Mouse (Mus musculus) heart, adult 11 months (tissue): ENCODE measurements around the gene Snapc3.
A peak's percentile ranks its signal among the peaks of the same experiment; 100 is the strongest.
"Not testable (repeated sequence)": the region's sequence is repeated elsewhere in the genome, so short reads cannot be mapped to it uniquely, and the experiment has no call there.

ENCODE experiments used
- DNase-seq: peaks from one replicate; pipeline ENCODE4 v3.0.0; 2022

Gene Snapc3

DNA sequence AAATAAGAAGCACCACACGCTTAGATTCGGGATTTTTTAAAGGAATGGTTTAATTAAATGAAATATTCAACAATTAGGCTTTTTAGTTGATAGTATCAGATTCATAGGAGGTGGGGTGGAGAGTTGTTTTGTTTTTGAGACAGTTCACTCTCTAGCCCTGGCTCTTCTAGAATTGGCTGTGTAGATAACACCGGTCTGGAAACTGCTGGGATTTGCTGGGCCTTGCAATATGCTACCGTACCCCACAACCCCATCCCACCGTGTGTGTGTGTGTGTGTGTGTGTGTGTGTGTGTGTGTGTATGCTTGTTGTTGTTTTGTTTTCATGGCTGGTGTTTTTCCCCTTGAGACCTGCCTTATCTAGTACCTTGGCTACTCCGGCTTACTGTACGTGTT is 83.5 kb downstream of the Snapc3 start:
- DNase-seq: no peak

- no peak for DNase-seq
These were observed 92.1 kb downstream of the Snapc3 start for GRCm38 (mm10) chr4:83509600-83509999.

DNA sequence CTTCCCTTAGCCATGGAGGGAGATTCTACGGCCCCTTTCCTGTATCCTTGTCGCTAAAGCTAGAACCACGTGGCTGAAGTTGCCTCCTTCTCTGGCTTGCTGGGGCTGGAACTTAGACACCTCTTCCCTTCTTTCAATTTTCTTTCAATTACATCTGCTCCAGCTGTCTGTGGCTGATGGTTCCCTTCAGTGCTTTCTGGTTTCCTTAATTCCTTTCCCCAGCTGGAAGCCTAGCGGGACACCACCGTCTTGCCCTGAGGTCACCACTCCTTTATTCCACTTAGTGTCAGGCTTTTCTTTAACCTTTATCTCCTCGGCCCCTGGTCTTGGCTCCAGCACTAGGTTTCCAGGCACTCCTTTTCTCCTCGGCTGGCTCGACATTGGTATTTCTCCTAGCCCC is 93.6 kb downstream of the Snapc3 start:
- peak; percentile 72 for DNase-seq

- DNase-seq: peak; percentile 41
These were observed 94.7 kb downstream of the Snapc3 start for GRCm38 (mm10) chr4:83512217-83512616.

DNA sequence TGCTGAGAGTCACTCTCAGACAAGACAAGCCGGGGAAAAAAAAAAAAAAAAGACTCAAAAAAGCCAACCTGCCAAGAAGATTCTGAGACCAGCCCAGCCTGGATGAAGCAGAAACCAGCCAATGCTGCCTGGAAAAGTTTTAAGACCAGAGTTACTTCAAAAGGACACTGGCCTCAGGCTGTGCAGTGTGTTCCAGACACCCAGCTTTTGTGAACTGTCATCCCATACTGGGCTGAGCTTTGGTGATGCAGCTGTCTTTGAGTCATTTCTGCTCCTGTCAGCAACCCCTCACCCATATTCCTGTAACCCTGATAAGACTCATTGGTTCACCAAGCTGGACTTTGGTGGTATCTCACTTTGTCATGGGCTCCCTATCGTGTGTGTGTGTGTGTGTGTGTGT is 95.1 kb downstream of the Snapc3 start:
- DNase-seq: peak; percentile 81

DNA sequence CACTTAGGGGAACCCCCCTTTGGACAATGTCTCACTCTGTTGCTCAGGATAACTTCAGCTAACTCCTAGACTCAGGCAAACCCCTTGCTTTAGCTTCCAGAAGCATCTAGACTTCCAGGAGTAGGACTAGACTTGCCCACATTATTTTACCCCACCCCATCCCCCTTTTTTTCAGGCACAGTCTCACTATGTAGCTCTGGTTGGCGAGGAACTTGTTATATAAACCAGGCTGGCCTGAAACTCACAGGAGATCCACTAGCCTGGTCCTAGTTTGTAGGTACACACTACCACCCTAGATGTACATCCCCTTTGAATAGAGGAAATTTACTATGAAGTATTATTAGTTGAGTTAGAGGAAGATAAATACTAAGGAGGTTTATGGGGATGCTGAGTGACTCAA is 96.7 kb downstream of the Snapc3 start:
- DNase-seq: peak; percentile 61

DNA sequence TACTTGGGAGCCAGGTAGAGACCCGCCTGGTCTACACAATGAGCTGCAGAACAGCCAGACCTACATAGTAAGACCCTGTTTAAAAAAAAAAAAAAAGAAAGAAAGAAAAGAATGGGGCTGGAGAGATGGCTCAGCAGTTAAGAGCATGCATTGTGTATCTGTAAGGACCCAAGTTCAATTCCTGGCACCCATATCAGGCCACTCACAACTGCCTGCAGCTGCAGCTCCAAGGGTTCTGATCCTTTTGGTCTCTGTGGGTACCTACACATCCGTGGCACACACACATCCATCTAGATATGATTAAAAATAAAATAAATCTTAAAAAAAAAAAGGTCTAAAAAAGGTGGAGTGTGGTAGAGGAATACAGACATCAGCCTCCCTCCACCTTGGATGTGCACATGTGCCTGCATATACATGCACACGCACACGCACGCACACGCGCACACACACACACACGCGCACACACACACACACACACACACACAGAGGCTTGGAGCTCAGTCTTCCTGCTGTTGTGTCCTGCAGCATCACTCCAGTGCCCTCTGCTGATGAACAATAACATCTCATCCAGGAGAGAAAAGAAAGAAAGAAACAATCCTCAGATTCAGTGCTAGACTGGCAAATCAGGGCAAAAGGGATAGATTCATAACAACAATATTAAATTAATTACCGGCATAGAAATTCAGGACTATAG is 97.6 kb downstream of the Snapc3 start:
- peak; percentile 74 for DNase-seq

DNA sequence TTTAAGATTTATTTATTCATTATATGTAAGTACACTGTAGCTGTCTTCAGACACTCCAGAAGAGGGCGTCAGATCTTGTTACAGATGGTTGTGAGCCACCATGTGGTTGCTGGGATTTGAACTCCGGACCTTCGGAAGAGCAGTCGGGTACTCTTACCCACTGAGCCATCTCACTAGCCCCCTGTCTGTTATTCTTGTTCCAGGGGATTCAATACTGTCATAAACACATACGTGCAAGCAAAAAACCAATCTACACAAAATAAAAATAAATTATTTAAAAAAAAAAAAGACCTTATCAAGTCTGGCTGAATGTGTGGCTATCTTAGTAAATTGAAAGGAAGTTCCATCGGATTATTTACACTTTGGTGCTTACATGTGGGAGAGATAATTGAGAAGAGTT is 98.6 kb downstream of the Snapc3 start:
- DNase-seq: not testable (repeated sequence)
